Mouse (Mus musculus): Measurements from ENCODE around the gene Asdurf.
"Not testable (repeated sequence)": the region's sequence is repeated elsewhere in the genome, so short reads cannot be mapped to it uniquely, and the experiment has no call there.

The Asdurf gene

DNA sequence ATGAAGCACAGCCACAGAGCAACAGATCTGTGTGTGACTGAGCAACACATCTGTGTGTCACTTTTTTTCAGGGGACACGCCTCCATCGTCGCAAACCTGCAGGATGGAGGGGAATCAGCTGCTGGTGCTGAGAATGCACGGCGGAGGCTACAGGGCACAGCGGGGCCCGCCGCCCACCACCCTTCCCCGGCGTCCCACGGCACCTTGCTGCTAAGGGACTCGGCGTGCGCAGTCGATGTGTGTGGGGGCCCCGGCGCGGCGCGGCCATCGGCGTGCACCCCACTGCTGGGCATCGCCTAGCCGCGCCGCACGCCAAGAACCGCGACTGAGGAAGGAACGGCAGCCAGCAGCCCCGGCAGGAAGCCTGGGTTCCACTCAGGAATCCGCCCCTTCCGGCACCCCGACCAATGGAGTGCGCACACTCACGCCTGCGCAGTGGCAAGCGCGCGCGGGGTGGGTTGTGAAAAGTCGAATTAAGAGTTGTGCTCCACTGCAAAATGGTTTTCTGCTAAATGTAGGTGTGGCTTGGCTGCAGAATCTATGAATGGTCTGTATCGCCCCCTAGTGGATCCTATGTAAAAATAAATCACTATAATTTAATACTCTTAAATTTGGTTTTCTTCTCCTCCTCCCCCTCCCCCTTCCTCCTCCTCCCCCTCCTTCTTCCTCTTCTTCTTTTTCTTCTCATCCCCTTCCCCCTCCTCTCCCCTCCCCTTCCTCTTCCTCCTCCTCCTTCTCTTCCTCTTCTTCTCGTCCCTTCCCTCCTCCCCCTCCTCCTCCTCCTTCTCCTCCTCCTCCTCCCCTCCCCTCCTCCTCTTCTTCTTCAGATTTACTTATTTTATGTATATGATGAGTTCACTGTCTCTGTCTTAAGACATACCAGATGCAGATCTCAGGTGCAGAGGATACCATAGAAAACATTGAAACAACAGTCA is at the start of gene Asdurf, which contains the start of the genes Gm28551 and Asnsd1:
Gene Asdurf (minus strand): TSS at position 293 of the 935 bp plus-strand sequence.
Gene Gm28551 (minus strand): TSS at position 341 of the 935 bp plus-strand sequence.
Gene Asnsd1 (minus strand): TSS at position 426 of the 935 bp plus-strand sequence.
- DNase-seq (ENCODE audit: low read depth), result peak; percentile 98

DNA sequence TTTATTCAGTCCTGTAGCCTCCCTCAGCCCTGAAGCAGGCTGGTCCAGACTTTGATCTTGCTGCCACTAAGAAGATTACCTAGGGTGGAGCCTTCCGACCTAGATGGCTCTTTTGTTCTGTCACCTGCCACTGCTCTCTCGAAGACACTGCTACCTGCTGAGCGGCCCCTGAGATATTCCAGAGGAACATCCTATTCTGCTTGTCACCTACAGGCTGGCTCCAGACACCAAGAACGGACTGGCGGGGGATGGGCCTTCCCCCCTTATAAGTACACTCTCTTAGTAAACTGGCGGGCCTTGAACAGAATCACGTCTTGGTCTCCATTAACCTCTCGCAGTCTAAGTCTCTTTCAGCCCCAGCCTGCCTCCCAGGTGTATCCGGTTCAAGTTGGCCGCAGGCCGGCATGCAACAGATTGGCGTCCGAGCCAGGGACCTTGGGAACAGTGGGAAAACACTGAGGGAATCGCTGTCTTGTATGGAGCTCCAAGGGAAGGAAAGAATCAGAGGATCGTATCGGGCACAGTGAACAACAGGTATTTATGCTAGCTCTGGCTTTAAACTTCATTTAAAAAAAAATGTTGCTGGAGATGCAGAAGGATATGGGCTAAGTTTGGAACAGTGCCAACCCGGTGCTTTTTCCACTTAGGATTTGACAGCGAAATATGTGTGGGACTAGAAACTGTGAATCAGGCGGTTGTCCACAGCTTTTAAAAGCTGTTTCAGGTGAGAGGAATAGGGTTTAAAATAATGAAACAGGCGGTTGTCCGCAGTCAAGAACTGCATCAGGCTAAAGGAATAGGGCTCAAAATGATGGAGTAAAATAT is 41.7 kb upstream of the Asdurf start:
- DNase-seq (ENCODE audit: low read depth), result not testable (repeated sequence)

DNA sequence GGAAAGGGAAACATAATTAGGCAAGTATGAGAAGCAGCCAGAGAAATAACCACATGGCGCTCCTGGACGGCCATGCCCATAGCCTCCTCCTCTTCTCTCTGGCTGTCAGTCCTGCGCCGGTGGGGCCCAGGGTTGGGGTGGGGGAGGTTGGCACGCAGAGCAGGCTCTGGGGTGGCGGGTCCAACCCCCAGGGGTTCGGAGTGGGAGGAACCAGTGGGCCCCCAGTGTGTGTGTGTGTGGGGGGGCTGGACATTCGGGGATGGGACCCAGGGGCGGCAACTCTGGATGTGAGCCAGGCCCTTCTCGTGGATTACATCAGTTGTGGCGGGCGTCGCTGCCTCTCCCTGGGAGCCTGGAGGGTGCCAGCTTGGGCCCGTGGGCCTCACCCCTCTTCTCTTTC is 36.3 kb upstream of the Asdurf start:
- DNase-seq (ENCODE audit: low read depth), result no peak

DNA sequence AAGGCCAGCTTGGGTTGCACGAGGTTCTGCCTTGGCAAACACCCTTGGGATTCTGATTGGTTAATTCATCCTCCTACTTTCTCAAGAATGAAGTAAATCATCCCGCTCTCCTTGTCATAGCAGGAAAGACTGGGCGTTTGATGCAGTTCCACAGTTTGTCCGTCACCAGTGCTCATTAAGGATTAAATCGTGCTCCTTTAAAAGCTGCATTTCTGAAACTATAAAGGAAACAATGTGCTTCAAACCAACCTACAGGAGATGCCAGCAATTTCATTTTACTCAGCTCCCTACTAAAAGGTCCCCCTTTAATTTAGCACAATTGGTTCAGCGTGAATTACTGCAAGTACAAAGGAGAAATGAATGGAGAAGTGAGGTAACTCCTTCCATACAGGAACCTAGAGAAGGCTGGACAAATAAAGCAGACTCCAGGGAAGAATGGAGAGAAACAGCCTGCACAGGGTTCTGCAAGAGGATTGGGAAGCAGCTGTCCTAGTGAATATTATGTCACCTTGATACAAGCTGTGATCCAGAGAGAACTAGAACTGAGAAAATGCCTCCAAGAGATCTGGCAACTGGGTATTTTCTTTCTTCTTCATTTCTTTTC is 31.8 kb upstream of the Asdurf start:
- no peak for DNase-seq (ENCODE audit: low read depth)

DNA sequence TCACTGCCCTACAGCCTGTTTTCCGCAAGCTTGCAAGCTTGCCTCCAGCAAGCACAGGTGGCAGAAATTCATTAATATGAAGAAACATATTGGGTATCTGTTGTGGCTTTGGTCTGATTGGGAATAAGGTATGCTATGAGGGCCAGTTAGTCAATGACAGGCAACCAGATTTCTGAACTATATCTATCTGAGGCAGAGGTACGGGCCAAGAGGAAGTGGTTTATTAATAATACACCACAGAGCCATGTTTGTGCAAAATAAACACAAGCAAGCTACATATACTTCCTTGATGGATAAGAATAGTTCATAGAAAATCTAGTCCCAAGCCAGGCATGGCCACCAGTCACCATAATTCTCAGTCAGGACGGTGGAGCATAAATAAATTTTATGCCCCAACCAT is 25.3 kb upstream of the Asdurf start:
- no peak for DNase-seq (ENCODE audit: low read depth)

DNA sequence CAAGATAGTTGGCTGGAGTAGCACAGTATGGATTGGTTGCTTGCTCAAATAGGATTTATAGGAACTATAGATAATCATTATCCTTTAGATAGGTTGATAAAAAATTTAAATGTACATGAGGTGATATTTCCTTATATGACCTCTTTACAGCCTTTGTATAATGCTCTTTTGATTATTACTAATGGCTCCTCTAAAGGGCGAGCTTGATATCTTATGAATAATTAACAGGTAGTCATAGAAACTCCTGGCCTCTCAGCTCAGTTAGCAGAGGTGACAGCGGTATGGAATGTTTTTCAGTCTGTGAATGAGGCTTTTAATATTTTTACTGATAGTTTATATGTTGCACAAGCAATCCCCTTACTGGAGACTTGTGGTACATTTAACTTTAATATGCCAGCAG is 23.5 kb upstream of the Asdurf start:
- not testable (repeated sequence) for DNase-seq (ENCODE audit: low read depth)

DNA sequence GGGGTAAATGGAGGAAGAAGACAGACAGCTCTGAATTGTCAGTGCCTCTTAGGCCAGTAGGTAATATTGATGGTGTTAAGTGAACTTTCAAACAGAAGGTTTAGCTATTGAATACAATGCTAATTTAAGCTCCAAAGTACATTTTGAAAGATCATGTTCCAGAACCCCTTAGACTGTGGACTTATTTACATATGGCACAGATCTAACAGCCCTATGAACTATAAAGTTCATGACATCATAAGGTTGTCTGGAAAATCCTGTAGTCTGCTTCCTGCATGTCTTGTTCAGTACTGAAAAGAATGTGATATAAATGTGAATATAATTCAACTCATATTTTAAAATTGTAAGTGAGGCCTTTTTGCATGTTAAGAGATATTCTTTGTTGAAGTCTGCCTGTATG is 6.6 kb upstream of the Asdurf start:
- DNase-seq (ENCODE audit: low read depth), result no peak

DNA sequence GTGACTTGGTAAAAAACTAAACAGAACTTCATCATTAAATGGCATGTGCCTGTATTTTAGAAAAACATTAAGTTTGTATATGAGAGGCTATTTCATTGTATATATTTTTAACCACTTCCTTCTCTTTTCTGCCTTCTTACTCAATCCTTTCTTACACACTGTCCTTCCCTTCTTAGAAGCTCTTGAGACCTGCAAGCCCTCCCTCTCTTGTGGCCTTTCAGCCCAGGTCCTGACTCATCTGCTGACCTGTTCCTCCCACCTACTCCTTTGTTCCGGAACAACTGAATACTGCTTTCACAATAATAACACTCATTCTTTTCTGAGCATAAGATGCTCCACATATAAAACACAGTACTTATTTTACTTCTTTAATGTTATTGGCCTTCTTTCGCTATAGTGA is 11.3 kb downstream of the Asdurf start:
- no peak for DNase-seq (ENCODE audit: low read depth)

DNA sequence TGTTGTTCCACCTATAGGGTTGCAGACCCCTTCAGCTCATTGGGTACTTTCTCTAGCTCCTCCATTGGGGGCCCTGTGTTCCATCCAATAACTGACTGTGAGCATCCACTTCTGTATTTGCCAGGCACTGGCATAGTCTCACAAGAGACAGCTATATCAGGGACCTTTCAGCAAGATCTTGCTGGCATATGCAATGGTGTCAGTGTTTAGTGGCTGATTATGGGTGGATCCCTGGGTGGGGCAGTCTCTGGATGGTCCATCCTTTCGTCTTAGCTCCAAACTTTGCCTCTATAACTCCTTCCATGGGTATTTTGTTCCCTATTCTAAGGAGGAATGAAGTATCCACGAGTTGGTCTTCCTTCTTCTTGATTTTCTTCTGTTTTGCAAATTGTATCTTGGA is 15.0 kb downstream of the Asdurf start:
- not testable (repeated sequence) for DNase-seq (ENCODE audit: low read depth)

DNA sequence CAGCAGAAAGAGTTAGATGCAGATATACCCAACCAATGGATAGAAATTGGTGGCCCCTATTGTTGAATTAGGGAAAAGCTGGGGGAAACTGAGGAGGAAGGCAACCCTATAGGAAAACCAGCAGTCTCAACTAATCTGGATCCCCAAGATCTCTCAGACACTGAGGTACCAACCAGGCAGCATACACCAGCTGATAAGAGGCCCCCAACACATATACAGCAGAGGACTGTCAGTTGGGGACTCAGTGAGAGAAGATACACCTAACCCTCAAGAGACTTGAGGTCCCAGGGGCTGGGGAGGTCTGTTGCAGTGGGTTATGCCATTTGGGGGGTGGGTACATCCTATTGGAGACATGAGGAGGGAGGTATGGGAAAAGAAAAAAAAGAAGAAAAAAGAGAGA is 17.0 kb downstream of the Asdurf start:
- no peak for DNase-seq (ENCODE audit: low read depth)

DNA sequence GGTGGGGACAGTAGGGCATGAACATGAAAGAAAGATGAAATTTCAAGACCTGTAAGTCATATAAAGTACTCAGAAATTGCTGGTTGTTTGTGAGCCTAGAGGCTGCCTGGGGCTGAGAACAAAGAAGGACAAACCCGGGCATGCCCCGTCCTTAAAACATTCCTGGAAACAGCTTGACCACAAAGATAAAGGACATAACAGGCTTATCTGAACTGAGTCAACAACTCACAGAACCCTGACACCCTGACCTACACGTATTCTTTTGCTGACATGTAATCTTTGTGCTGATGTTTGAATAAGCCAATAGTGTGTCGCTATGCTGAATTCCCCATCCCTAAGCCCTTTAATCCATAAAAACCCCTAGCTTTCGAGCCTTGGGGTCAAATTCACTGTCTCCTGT is 18.9 kb downstream of the Asdurf start:
- not testable (repeated sequence) for DNase-seq (ENCODE audit: low read depth)

DNA sequence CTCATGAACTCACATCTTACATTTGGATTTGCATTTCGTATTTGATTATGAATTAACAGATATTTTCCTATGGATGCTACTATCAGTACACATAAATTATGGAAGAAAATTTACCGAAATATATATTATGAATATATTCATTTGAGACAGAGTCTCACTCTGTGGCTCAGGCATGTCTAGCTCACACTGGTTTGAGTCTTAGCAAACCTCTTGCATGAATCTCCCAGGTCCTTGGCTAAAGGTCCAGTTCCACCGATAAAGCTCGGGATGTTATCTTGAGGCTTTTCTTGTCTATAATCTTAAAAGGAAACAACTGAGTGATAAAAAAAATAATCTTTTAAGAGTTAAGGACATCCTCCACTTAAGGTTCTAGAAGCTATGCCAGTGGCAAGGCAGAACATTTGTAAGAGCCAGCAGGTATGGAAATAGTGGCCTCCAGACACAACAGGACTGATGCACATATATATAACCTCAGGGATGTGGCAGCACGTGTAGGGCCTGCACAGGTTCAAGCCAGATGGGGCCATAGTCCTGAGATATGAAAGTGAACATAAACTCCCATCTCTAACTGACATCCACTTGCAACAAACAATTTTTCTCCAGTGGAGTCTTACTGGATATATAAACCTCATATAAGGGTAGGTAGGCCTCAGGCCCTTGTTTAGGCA is 27.5 kb downstream of the Asdurf start:
- no peak for DNase-seq (ENCODE audit: low read depth)

DNA sequence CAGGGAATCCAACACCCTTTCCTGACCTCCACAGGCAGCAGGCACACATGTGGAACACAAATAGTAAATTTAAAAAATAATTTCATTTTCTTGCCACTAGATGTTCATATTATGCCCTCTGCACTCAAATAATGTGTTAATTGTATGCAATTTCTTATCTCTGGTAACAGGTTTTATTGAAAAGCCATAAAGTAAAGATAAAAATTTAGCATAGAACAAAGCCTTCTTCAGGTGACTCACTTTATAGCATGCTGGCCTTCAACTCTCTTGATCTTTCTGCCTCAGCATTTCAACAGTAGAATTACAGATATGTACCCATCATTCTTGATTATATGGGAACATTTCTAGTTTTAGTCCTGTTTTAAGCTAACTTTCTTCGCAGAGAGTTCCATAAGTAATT is 28.1 kb downstream of the Asdurf start:
- DNase-seq (ENCODE audit: low read depth), result no peak

DNA sequence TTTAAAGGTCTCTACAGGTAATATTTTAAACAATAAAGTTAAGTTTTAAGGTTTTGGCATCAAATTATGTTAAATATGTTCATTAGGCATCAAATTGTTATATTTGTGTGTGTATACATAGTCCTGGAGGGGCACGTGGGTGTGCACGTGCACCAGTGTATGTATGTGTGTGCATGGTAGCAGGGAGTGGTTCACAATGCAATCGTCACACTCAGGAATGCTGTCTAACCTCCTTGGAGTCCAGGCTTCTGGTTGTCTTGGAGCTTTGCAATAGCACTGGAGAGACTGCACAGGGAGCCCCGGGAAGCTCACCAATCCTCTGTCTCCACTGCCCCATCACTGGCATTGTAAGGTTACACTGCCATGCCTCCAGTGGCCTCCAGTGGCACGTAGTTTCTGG is 29.2 kb downstream of the Asdurf start:
- DNase-seq (ENCODE audit: low read depth), result no peak

DNA sequence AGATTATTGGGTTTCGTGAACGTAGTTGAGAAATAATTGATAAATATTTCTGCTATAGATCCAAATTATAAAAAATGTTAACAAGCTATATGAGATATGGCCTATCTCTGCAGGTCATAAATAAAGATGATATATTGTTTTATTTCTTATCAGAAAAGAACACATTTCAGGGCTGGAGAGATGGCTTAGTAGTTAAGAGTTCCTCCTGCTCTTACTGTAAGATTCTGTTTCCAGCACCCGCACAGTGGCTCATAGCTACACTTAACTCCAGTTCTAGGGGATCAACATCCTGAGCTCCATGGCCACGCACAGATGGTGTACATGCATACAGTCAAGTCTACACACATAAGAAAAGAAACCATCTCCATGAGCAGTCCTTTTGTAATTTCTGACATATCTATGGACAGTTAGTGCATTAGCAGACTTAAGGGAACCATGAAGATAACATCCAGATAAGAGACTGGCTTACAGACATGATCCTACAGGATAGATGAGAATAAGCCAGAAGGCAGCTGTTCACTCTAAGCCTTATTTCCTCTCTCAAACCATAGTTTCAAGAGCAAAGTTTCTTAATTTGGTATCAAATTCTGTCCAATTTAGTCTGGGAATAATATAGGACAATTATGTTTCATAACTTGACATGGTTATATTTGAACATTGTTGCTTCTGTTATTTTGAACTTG is 30.6 kb downstream of the Asdurf start:
- DNase-seq (ENCODE audit: low read depth), result no peak

DNA sequence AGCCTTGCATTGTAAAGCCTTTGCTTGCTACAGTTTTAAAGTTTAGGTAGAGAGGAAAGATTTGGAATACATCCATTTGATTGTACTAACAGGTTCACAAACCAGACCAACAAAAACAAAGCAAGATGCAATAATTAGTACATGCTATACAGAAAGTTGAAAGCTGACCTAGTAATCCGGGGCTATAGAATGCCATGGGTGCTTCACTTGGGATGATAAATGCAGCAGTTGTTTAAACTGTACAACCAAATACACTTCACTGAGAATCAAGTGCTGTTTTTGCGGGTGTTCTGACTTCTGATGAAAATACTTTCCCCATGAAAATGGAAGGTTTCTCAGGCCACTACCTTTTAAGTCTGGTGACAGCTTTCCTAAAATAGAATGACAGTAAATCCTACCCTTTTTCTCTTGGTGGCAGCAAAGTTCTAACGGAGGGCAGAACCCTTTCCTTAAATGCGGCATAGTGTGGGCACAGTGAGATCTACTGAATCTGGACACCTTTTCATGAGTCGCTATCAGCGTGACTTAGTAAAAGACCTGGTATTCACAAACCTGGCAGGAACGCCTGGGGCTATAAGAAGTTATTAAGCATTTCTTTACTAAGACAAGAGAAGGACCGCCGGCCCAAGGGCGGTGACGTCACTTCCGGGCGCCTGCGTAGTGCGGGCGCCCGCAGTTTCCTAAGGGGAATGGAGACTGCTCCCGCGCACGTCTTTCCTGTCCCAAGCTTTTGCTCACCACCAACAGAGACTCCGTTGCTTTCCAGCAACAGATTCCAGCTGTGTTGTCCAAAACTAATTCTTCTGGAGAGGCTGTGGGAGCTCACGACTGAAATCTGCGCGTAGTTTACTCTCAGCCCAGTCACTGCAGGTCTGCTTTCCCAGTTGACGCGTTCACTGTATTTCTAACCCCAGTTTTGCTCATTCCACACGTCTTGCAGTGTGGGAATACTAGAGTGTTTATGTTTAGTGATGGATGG is 39.1 kb downstream of the Asdurf start, which contains the start of gene Osgepl1:
Gene Osgepl1 (plus strand): TSS at position 636 of the 979 bp plus-strand sequence.
- peak; percentile 90 for DNase-seq (ENCODE audit: low read depth)

DNA sequence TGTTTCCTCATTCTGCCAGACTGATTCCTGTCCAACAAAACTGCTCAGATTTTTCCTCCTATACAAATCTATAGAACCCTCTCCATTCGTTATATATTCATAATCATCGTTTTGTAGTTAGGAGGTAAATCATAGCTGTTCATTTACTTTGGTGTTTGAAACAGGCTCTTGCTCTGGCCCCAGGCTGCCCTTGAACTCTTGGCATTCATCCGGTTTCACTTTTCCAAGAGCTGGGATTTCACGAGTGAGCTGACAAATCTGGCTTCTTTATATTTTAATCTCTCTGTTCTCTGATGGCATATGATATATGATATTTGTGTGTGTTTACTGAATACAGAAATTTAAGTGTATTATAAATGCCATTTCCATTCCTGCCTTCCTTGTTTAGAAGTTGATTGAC is 51.9 kb downstream of the Asdurf start:
- no peak for DNase-seq (ENCODE audit: low read depth)
